Mouse (Mus musculus) liver, embryonic 16.5 days (tissue): ENCODE measurements around the gene Wdr4. TPM values are rescaled to one million over a fixed set of nuclear protein-coding genes. Genes with fewer than 3 reads are reported as not detected.
A peak's percentile ranks its signal among the peaks of the same experiment; 100 is the strongest.

ENCODE experiments used
- ATAC-seq: fragments of 200-750 bp; cut with Nextera tagmentation; 2 replicates; pipeline ENCODE4 v1.8.0; 2017; ENCODE audit warnings: low read depth, mild to moderate bottlenecking, moderate number of reproducible peaks, moderate library complexity
- H3K27ac ChIP-seq: fragments of 300-500 bp; sonication (generic); 2 replicates; pipeline ENCODE4 v1.5.1; 2014; ENCODE audit warnings: mild to moderate bottlenecking, low read length
- H3K27me3 ChIP-seq: fragments of 300-500 bp; sonication (generic); 2 replicates; pipeline ENCODE4 v1.6.1; 2014; ENCODE audit warnings: low read depth, low read length, mixed read lengths; ENCODE audit not compliant: control insufficient read depth, insufficient read depth
- H3K36me3 ChIP-seq: fragments of 300-500 bp; sonication (generic); 2 replicates; pipeline ENCODE4 v1.6.1; 2014; ENCODE audit warnings: mild to moderate bottlenecking; ENCODE audit not compliant: control insufficient read depth, insufficient read depth
- H3K4me1 ChIP-seq: fragments of 300-500 bp; sonication (generic); 2 replicates; pipeline ENCODE4 v1.6.1; 2014; ENCODE audit warnings: low read depth, low read length, mixed read lengths; ENCODE audit not compliant: control insufficient read depth
- H3K4me2 ChIP-seq: fragments of 300-500 bp; sonication (generic); 2 replicates; pipeline ENCODE4 v1.6.1; 2014; ENCODE audit warnings: low read depth, low read length, mixed read lengths
- H3K4me3 ChIP-seq: fragments of 300-500 bp; sonication (generic); 2 replicates; pipeline ENCODE4 v1.5.1; 2014; ENCODE audit warnings: low read depth, mild to moderate bottlenecking, low read length
- H3K9ac ChIP-seq: fragments of 300-500 bp; sonication (generic); 2 replicates; pipeline ENCODE4 v1.6.1; 2014; ENCODE audit warnings: low read depth, low read length
- H3K9me3 ChIP-seq: fragments of 300-500 bp; sonication (generic); replicated peaks from 2 replicates; pipeline ENCODE4 v1.6.1; 2016; ENCODE audit warnings: low read length; ENCODE audit not compliant: control insufficient read depth
- WGBS: fragments of 180-500 bp; shearing (Covaris S2); extraction: QIAGEN DNeasy Blood & Tissue Kit; methylation state at CpG from one replicate; pipeline ENCODE4 v1.1.7; 2014; ENCODE audit not compliant: insufficient replicate concordance; 5-methylcytosine and 5-hydroxymethylcytosine counted together
- polyA plus RNA-seq: library from polyadenylated mRNA; unstranded; fragments of >200 nt; fragmentation: Nextera tagmentation; extraction: Ambion mirVana; gene quantifications from 2 replicates; pipeline ENCODE4 v1.2.1, GENCODE M21; 2015

The Wdr4 gene
- polyA plus RNA-seq, 1 experiment from 2014 or later = 15.8 TPM

- Histone ChIP-seq H3K36me3 (peaks cover 13% of the 10 kb centered on the region), H3K4me1 (peaks cover 14% of the 10 kb centered on the region), H3K9ac (no peak overlapping the region), H3K4me2 (no peak overlapping the region), H3K4me3 (no peak overlapping the region), H3K9me3 (no peaks in the 10 kb centered on the region), H3K27me3 (no peaks in the 10 kb centered on the region), H3K27ac (no peak overlapping the region)
- 76% methylated on average over 2 of the region's 2 CpGs for WGBS
- ATAC-seq = no peak
Observed at GRCm38 (mm10) chr17:31503936-31504335, 15.8 kb downstream of the Wdr4 start.

DNA sequence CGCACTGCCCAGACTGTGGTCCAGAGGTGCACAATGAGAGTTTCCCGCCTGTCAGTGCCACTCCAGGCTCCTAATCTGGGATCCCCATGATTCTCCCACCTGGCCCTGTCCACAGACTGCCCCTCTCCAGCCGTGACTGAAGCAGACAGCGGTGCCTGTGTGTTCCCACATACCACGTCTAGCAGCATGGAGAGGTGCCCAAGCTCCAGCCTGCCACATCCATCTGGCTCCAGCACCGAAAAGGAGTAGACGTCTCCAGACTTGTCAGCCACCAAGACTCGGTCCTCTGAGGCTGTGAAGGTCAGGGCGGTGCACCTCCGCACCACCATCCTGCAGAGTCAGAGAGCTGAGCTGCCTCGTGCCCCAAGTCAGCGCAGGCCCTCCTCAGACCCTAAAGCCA is 16.4 kb downstream of the Wdr4 start:
- H3K36me3 ChIP-seq = peaks cover 13% of the 10 kb centered on the region
- 87% methylated on average over 12 of the region's 12 CpGs for WGBS
- no peak overlapping the region for H3K4me3 ChIP-seq
- no peak overlapping the region for H3K4me2 ChIP-seq
- peaks cover 14% of the 10 kb centered on the region for H3K4me1 ChIP-seq
- no peak overlapping the region for H3K9ac ChIP-seq
- no peaks in the 10 kb centered on the region for H3K9me3 ChIP-seq
- H3K27ac ChIP-seq = no peak overlapping the region
- H3K27me3 ChIP-seq = no peaks in the 10 kb centered on the region
- no peak for ATAC-seq

DNA sequence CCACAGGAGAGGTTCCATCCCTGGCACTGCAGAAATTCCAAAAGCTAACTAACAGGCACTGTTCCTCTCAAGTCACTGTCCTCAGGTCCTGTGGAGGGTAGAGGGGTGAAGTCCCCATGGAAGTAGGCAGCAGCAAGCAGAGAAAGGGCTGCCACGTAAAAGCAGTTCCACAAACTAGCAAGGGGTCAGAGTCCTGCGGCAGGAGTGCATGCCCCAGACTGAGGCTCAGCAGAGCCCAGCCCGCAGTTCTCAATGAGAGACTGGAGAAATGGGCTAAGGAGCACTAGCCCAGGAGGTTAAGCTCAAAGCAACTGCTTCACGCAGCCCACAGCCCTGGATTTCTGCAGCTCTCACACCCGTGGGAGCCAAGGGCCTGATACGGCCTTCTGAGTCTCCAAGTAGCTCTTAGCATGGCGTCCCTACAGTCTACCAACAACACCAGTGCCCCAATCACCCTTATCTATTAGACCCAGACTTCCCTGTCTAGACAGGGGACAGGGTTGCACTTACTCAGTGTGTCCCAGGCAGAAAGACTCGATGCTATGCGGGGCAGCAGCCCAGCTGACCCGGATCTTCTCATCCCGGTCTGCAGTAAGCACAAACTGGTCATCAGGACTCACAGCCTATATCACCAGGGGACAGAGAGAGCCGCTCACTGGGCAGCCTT is 17.4 kb downstream of the Wdr4 start:
- peaks cover 15% of the 10 kb centered on the region for H3K36me3 ChIP-seq
- H3K4me3 ChIP-seq = no peak overlapping the region
- H3K4me2 ChIP-seq = no peak overlapping the region
- 37% methylated on average over 12 of the region's 12 CpGs for WGBS
- no peak overlapping the region for H3K9ac ChIP-seq
- no peaks in the 10 kb centered on the region for H3K27me3 ChIP-seq
- no peaks in the 10 kb centered on the region for H3K9me3 ChIP-seq
- 0 out of 2 replicates have a peak overlapping the region, but pooled peaks have one; percentile 11 for H3K27ac ChIP-seq
- peak; percentile 81 for ATAC-seq
- H3K4me1 ChIP-seq = peaks cover 14% of the 10 kb centered on the region

DNA sequence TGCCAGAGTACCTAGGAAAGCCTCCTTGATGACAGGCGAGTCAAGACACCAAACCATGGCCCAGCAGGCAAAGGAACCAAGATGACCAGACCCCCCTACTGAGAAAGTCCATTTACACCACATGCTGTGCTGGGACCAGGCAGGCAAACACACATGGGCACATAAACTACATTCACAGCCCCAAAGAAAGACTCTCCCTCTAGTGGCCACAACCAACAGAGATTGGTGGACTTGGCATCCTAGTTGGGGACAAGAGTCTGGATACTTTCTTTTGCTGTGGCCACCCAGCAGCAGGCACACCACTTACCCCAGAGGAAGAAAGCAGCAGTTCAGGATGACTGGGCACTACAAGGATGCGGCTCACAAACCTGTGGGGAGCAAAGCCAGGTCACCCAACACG is 18.9 kb downstream of the Wdr4 start:
- H3K4me3 ChIP-seq = no peak overlapping the region
- no peaks in the 10 kb centered on the region for H3K27me3 ChIP-seq
- WGBS = 67% methylated on average over 3 of the region's 3 CpGs
- peaks cover 14% of the 10 kb centered on the region for H3K4me1 ChIP-seq
- H3K9ac ChIP-seq = no peak overlapping the region
- H3K27ac ChIP-seq = no peak overlapping the region
- H3K36me3 ChIP-seq = peaks cover 21% of the 10 kb centered on the region
- no peaks in the 10 kb centered on the region for H3K9me3 ChIP-seq
- no peak overlapping the region for H3K4me2 ChIP-seq
- ATAC-seq = no peak

DNA sequence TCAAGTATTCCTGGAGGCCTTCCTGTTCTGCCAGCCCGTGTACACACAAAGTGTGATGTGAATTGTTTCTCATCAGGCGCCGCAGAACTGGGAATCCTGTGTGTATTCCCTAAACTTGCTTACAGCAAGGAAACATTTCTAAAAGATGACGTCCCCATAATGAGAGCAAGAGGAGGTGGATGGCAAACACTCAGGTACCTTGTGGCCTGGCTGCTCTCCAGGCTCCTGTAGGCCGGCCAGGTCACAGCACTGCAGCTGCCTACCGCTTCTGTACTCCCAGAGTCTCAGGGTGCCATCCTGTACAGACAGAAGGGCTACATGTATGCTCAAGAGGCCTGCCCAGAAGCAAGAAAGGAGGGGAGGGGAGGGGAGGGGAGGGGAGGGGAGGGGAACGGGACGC is 19.4 kb downstream of the Wdr4 start:
- Histone ChIP-seq H3K4me1 (peaks cover 14% of the 10 kb centered on the region), H3K9ac (no peak overlapping the region), H3K36me3 (peaks cover 18% of the 10 kb centered on the region), H3K27ac (no peak overlapping the region), H3K4me2 (no peak overlapping the region), H3K27me3 (no peaks in the 10 kb centered on the region), H3K9me3 (no peaks in the 10 kb centered on the region), H3K4me3 (no peak overlapping the region)
- WGBS = 83% methylated on average over 8 of the region's 8 CpGs
- ATAC-seq = no peak

DNA sequence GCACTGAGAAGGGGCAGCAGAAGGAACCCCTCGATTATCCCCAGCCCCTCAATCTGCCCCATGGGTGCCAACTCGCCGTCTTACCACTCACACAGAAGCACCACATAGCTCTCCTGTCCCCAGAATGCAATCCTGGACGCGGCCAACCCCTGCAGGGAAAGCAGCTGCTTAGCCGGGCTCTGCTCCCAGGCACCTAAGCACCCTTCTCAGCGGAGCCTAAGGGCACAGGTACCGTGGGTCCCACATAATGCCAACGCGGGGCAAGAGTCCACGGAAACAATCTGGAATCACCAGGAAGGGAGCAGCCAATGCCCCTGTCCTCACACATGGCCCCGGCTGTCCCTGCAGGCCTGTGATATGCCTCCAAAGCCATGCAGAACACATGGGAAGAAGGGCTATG is 20.1 kb downstream of the Wdr4 start:
- no peak for ATAC-seq

GRCm38 (mm10) chr17:31497726-31498125 is 22.1 kb downstream of the Wdr4 start:
- no peak for ATAC-seq
- no peaks in the 10 kb centered on the region for H3K27me3 ChIP-seq
- H3K9me3 ChIP-seq = no peaks in the 10 kb centered on the region
- no peak overlapping the region for H3K9ac ChIP-seq
- no peak overlapping the region for H3K4me2 ChIP-seq
- no peak overlapping the region for H3K4me3 ChIP-seq
- no peak overlapping the region for H3K27ac ChIP-seq
- peaks cover 16% of the 10 kb centered on the region for H3K36me3 ChIP-seq
- 74% methylated on average over 6 of the region's 6 CpGs for WGBS
- H3K4me1 ChIP-seq = peaks cover 8% of the 10 kb centered on the region

More for the DNA sequence above, 20.1 kb downstream of the Wdr4 start:
- Histone ChIP-seq H3K36me3 (peaks cover 16% of the 10 kb centered on the region), H3K27ac (no peak overlapping the region), H3K9me3 (no peaks in the 10 kb centered on the region), H3K9ac (no peak overlapping the region), H3K4me2 (no peak overlapping the region), H3K4me3 (no peak overlapping the region), H3K27me3 (no peaks in the 10 kb centered on the region), H3K4me1 (peaks cover 14% of the 10 kb centered on the region)
- WGBS = 81% methylated on average over 12 of the region's 12 CpGs

- peaks cover 12% of the 10 kb centered on the region for H3K36me3 ChIP-seq
- no peak overlapping the region for H3K9ac ChIP-seq
- H3K9me3 ChIP-seq = no peaks in the 10 kb centered on the region
- WGBS = 71% methylated on average over 1 of the region's 1 CpGs
- H3K27ac ChIP-seq = no peak overlapping the region
- no peak overlapping the region for H3K4me3 ChIP-seq
- H3K4me1 ChIP-seq = no peaks in the 10 kb centered on the region
- no peak for ATAC-seq
- no peaks in the 10 kb centered on the region for H3K27me3 ChIP-seq
- no peak overlapping the region for H3K4me2 ChIP-seq
Observed at GRCm38 (mm10) chr17:31494989-31495388, 24.8 kb downstream of the Wdr4 start.

GRCm38 (mm10) chr17:31492416-31492815 is 27.4 kb downstream of the Wdr4 start:
- 0% methylated on average over 2 of the region's 2 CpGs for WGBS
- ATAC-seq = no peak
- no peaks in the 10 kb centered on the region for H3K9me3 ChIP-seq
- no peak overlapping the region for H3K27ac ChIP-seq
- H3K36me3 ChIP-seq = peaks cover 6% of the 10 kb centered on the region
- H3K9ac ChIP-seq = no peak overlapping the region
- H3K4me2 ChIP-seq = no peak overlapping the region
- H3K27me3 ChIP-seq = no peaks in the 10 kb centered on the region
- no peaks in the 10 kb centered on the region for H3K4me1 ChIP-seq
- no peak overlapping the region for H3K4me3 ChIP-seq
